Mouse (Mus musculus): ENCODE data around the gene Ss18l1. TPM values are rescaled to one million over a fixed set of nuclear protein-coding genes. Genes with fewer than 3 reads are reported as not detected.

Ss18l1 gene
- total and polyA plus RNA-seq, 3 experiments, result 3.1 to 4.3 TPM; not detected in 1

GRCm38 (mm10) chr2:180024401-180025098 is 17.8 kb upstream of the Ss18l1 start, which contains the start of gene Lsm14b (continued):
- peak; percentile 60; the same call in 1 of the 2 replicates for TF ChIP-seq POLR2AphosphoS2 (IDR thresholded peaks at IDR 0.05; ENCODE audit: low read length)
- no peak for TF ChIP-seq USF2 (IDR thresholded peaks at IDR 0.05; ENCODE audit: borderline replicate concordance in 1 of 2, insufficient read depth in 1 of 2, low read depth in 1 of 2, low read length in 2 of 2)
- no peak for TF ChIP-seq ZC3H11A (IDR thresholded peaks at IDR 0.05; ENCODE audit: low read depth, low read length)
- TF ChIP-seq CHD2 (IDR thresholded peaks at IDR 0.05; ENCODE audit: low read length), result no peak
- TF ChIP-seq NELFE (IDR thresholded peaks at IDR 0.05; ENCODE audit: low read depth, low read length), result peak; percentile 84
- TF ChIP-seq SIN3A (IDR thresholded peaks at IDR 0.05; ENCODE audit: low read length), result peak; percentile 80
- TF ChIP-seq POLR2AphosphoS5 (IDR thresholded peaks at IDR 0.05; ENCODE audit: borderline replicate concordance, low read depth, low read length), result no peak
- no peak for TF ChIP-seq RCOR1 (IDR thresholded peaks at IDR 0.05; ENCODE audit: low read depth, low read length)
- TF ChIP-seq CHD1 (IDR thresholded peaks at IDR 0.05; ENCODE audit: low read depth, low read length), result no peak
- peak; percentile 46 for TF ChIP-seq TCF12 (IDR thresholded peaks at IDR 0.05; ENCODE audit: low read depth, low read length)
- peak; percentile 58 to 80; a peak in 2 of 4 replicates for TF ChIP-seq POLR2A (IDR thresholded peaks at IDR 0.05; ENCODE audit: control insufficient read depth in 1 of 2, insufficient read depth in 1 of 2, low read depth in 1 of 2, low read length in 2 of 2, poor library complexity in 1 of 2)
- TF ChIP-seq KAT2A (conservative IDR thresholded peaks at IDR 0.05; ENCODE audit: low read depth, low read length), result no peak; the same call in 1 of the 2 replicates
- peak; percentile 99 for TF ChIP-seq BHLHE40 (IDR thresholded peaks at IDR 0.05; ENCODE audit: borderline replicate concordance, low read depth, low read length)
- no peak for TF ChIP-seq MAX (IDR thresholded peaks at IDR 0.05; ENCODE audit: low read length)
- no peak for TF ChIP-seq ZKSCAN1 (IDR thresholded peaks at IDR 0.05; ENCODE audit: low read depth, low read length)
- TF ChIP-seq CTCF (IDR thresholded peaks at IDR 0.05 in 2 of 3, conservative IDR thresholded peaks at IDR 0.05 in 1 of 3; ENCODE audit: control insufficient read depth in 1 of 3, insufficient read depth in 1 of 3, low read depth in 2 of 3, low read length in 3 of 3, poor library complexity in 1 of 3, severe bottlenecking in 1 of 3), result no peak

- H3K36me3 ChIP-seq (ENCODE audit: control insufficient read depth in 1 of 2, insufficient read depth in 2 of 2, low read length in 2 of 2), result peaks cover 6 to 13% of the 10 kb centered on the region in 2 experiments; a peak in 3 of 4 replicates
- DNase-seq (ENCODE audit: low read depth, low spot score), result peak; percentile 56
- H3K9me3 ChIP-seq (replicated peaks; ENCODE audit: insufficient read depth, low read length), result no peaks in the 10 kb centered on the region
- H3K9ac ChIP-seq (ENCODE audit: control insufficient read depth, low read depth, low read length, poor library complexity, severe bottlenecking), result peak overlapping the region; percentile 79
- H3K79me2 ChIP-seq (ENCODE audit: control insufficient read depth, insufficient read depth, low read length, poor library complexity), result peaks cover 32% of the 10 kb centered on the region
- peaks cover 3 to 16% of the 10 kb centered on the region in 2 experiments for H3K4me1 ChIP-seq (ENCODE audit: control insufficient read depth in 1 of 2, insufficient read depth in 2 of 2, low read length in 2 of 2)
- peak overlapping the region; percentile 75 to 80 for H3K4me3 ChIP-seq (ENCODE audit: control insufficient read depth in 1 of 2, insufficient read depth in 1 of 2, low read depth in 2 of 2, low read length in 2 of 2)
- peaks cover 2 to 5% of the 10 kb centered on the region in 2 experiments; a peak in 3 of 4 replicates for H3K27me3 ChIP-seq (ENCODE audit: control insufficient read depth in 1 of 2, insufficient read depth in 2 of 2, low read length in 2 of 2)
- 0 out of 2 replicates have a peak, but pooled peaks have one; percentile 37 for TF ChIP-seq MAZ (IDR thresholded peaks at IDR 0.05; ENCODE audit: low read depth, low read length)
- TF ChIP-seq TAL1 (IDR thresholded peaks at IDR 0.05; ENCODE audit: low read length), result no peak
- no peak for TF ChIP-seq RCOR1 (IDR thresholded peaks at IDR 0.05; ENCODE audit: low read depth, low read length)
- no peak for TF ChIP-seq ZNF384 (IDR thresholded peaks at IDR 0.05; ENCODE audit: low read depth, low read length)
- TF ChIP-seq CTCF (IDR thresholded peaks at IDR 0.05 in 2 of 3, conservative IDR thresholded peaks at IDR 0.05 in 1 of 3; ENCODE audit: control insufficient read depth in 1 of 3, insufficient read depth in 1 of 3, low read depth in 2 of 3, low read length in 3 of 3, poor library complexity in 1 of 3, severe bottlenecking in 1 of 3), result no peak
- peak overlapping the region; percentile 55 for H3K27ac ChIP-seq (ENCODE audit: control insufficient read depth, low read depth, low read length)
Observed at GRCm38 (mm10) chr2:180025135-180025860, 17.0 kb upstream of the Ss18l1 start.

Data from MEL (cell line).